Mouse (Mus musculus) right cerebral cortex, adult 18-20 months (tissue): Measurements from ENCODE around the gene Gm8909.
A peak's percentile ranks its signal among the peaks of the same experiment; 100 is the strongest.
"Not testable (repeated sequence)": the region's sequence is repeated elsewhere in the genome, so short reads cannot be mapped to it uniquely, and the experiment has no call there.

ENCODE experiments used
- DNase-seq: peaks from one replicate; pipeline ENCODE4 v3.0.0; 2022; ENCODE audit warnings: mixed read lengths

The Gm8909 gene

GRCm38 (mm10) chr17:36168039-36168652 lies at the start of gene Gm8909:
Gene Gm8909 (minus strand): TSS chr17:36168537.
- DNase-seq = no peak

GRCm38 (mm10) chr17:36215586-36215985 lies 47.2 kb upstream of the Gm8909 start:
- DNase-seq = no peak

DNA sequence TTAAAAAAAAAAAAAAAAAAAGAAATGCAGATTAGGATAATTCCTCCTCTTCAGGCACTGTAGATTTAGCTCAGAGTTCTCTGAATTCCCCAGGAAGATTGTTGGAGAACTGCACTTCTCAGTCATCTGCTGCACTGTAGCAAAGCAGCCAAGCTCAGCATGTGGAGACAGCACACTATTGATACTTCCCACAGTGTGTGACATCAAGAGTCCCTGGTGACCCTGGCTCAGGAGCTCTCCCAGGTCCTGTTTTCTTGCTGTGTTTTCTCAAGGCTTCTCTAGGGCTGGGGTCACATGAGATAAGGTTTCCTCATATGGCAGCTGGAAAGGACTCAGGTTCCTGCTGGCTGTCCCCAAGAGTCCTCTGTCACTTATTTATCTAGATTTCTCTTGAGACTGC lies 38.5 kb upstream of the Gm8909 start:
- no peak for DNase-seq

DNA sequence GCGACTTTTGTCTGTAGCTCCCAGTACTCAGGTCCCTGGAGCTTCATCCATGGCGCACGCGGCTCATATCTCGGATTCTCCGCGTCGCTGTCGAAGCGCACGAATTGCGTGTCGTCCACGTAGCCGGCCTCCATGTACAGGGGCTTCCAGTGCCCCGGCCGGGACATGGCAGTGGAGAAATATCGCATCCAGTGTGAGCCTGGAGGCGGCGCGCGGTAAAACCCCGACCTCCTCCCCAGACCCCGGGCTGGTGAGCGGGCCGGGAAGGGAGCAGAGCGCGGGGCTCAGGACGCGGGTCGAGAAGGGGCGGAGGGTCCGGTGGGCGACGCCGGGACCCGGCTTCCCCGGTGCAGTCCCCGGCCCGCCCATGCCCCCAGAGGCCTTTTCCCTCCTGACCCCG lies 37.5 kb upstream of the Gm8909 start:
- no peak for DNase-seq

DNA sequence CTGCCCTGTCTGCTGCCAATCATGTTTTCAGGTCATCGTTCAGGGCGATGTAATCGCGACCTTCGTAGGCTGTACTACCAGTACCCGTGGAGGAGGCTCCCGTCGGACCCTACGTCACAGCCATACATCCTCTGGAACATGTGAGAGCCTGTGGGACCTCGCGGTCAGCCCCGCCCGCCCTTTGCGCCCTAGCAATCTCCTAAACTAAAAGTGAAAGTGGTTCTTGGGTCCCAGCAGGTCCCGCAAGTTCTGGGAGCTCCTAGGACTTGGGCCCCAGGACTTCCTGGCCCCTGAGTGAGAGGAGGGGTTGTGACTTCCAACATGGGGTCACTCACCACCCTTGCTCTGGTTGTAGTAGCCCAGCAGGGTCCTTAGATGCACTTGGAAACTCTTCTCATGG lies 37.1 kb upstream of the Gm8909 start:
- no peak for DNase-seq

DNA sequence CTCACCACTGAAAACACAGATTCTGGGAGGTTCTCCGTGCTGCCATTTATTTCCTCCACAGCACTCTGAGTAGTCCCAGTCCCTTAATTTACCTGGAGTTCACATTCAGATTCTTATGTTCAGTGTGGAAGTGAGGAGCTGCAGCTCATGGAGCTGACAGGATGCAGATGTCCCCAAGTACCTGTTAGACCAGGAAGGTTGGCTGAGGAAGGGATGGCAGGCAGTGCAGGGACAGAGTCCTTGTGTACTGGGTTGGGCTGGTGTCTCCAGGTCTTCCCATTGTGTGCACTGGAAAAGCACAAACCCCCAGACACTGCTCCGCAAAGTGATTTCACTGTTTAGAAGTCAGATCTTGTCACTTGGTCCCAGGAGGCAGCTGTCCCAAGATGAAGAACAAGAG lies 33.5 kb upstream of the Gm8909 start:
- DNase-seq = no peak

GRCm38 (mm10) chr17:36198317-36198716 lies 30.0 kb upstream of the Gm8909 start:
- no peak for DNase-seq

DNA sequence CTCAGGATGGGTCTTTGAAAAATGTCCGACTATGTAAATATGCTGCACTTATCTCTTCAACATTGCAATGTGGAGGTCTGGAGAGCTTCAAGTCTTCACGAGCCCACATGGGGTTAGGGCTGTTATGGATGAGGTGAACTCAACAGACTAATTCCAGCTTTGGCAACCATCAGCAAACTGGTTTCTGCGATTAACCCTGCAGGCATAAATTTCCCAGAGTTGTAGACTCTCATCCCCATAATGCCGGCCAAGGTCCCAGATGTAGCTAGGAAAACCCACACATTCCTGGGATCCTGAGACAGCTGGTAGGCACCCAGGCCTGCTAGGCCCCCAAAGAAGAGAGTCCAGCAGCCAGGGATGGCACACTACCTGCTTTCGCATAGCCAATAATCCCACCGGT lies 26.1 kb upstream of the Gm8909 start:
- no peak for DNase-seq

- DNase-seq = peak; percentile 33
Measured at GRCm38 (mm10) chr17:36193546-36194141, 25.3 kb upstream of the Gm8909 start.

DNA sequence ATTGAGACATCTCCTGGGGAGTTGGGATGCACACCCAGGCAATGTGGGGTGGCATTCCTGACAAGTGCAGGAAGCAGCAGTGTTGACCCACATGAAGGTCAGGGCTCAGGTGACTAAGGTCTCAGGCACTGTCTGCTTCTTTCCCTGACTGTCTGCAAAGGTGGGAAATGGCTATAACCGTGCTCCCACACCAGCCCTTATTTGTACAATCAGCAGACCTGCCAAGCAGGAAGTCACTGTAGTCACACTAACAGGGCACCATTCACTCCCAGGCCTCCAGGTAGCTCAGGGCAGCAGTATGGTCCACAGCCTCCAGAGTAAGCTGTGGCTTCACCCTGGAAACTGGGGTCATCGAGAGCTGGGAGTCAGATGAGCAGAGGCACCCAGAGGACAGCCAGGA lies 24.0 kb upstream of the Gm8909 start:
- DNase-seq = no peak

- no peak for DNase-seq
Measured at GRCm38 (mm10) chr17:36190169-36190507, 21.8 kb upstream of the Gm8909 start, which contains the start of gene H2-T3. Gene H2-T3 (minus strand): TSS chr17:36190287.

GRCm38 (mm10) chr17:36189491-36190168 lies 21.3 kb upstream of the Gm8909 start:
- DNase-seq = no peak

GRCm38 (mm10) chr17:36187540-36187939 lies 19.2 kb upstream of the Gm8909 start:
- no peak for DNase-seq

- DNase-seq = no peak
Measured at GRCm38 (mm10) chr17:36182212-36182611, 13.9 kb upstream of the Gm8909 start.

DNA sequence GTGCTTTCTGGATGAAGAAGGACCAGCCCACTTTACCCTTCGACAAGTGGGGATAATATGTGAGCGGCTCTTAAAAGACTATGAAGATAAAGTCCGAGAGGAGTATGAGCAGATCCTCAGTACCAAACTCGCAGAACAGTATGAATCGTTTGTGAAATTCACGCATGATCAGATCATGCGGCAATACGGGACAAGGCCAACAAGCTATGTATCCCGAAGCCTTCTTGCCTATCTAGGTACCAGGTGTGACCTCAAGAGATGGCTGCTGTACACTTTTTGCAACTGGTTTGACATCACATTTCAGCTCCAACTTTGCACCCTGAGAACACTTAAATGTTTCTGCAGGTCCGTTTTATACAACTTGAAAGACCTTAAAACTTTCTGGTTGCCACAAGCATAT lies 11.1 kb upstream of the Gm8909 start:
- DNase-seq = not testable (repeated sequence)

- DNase-seq = not testable (repeated sequence)
Measured at GRCm38 (mm10) chr17:36178938-36179337, 10.6 kb upstream of the Gm8909 start.

- not testable (repeated sequence) for DNase-seq
Measured at GRCm38 (mm10) chr17:36176132-36176531, 7.8 kb upstream of the Gm8909 start.

DNA sequence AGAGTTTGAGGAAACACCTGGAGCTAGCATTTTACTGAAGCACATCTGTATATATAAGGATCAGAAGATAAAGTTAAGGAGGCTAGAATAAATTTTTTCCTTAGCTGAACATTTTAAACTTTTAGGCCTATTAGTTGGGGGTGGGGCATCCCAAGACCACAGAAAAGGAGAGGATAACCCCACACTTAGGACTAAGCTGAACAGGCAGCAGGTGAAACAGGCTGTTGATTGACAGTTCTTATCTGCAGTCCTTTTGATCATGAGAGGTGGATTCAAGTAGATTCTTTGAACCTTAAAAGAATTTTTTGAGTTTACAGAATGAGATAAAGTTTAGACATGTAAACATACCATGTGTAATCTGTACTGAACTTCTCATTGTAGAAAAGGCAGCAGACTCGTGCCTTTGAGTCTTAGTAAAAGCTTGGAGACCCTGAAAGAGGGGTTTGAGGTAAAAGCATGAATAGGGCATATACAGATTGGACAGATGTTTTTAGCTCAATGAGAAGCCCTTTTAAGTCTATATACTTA lies 2.0 kb upstream of the Gm8909 start:
- no peak for DNase-seq

GRCm38 (mm10) chr17:36169753-36170152 lies 1.4 kb upstream of the Gm8909 start:
- DNase-seq = no peak

DNA sequence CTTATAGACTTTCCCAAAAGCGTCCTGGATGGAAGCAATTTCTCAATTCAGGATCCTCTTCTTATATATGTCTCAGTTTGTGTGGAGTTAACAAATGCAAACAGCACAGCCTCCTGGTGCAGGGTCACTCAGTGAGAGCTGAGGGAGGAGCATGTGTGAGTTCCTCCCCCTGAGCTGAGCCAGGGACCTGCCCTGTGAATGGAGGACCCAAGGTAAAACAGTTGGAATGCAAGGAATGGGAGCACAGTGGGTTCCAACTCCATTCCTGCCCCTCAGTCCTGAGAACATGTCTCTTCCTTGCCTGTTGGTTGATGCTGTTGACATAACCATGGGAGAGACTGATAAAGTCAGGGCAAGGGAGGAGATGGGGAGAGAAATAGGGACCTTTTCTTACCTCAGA lies 757 bp upstream of the Gm8909 start:
- DNase-seq = not testable (repeated sequence)

GRCm38 (mm10) chr17:36167306-36168038 lies 865 bp downstream of the Gm8909 start:
- DNase-seq = no peak

DNA sequence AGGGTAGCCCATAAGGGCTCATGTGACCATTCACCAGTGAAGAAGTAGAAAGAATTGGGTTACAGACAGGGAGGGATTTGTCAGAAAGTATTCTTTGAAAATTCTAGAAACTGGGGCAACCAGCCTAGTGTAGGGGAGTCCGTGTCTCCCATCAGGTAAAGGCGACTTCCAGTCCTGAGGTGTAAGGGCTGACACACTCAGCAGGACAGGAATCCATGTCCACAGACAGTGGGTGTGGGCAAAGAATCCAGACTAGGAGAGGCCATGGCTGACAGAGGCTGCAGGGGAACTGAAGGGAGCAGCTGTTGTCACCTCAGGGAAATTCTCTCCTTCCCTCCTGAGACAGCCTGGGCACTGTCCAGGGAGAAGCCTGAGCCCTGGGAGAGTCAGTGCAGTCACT lies 1.4 kb downstream of the Gm8909 start:
- not testable (repeated sequence) for DNase-seq
